Mouse (Mus musculus): ENCODE results near the gene Pole. TPM values are rescaled to one million over a fixed set of nuclear protein-coding genes. Genes with fewer than 3 reads are reported as not detected.

Gene Pole
- polyA plus RNA-seq, 1 experiment from 2014 or later: 54.1 TPM

DNA sequence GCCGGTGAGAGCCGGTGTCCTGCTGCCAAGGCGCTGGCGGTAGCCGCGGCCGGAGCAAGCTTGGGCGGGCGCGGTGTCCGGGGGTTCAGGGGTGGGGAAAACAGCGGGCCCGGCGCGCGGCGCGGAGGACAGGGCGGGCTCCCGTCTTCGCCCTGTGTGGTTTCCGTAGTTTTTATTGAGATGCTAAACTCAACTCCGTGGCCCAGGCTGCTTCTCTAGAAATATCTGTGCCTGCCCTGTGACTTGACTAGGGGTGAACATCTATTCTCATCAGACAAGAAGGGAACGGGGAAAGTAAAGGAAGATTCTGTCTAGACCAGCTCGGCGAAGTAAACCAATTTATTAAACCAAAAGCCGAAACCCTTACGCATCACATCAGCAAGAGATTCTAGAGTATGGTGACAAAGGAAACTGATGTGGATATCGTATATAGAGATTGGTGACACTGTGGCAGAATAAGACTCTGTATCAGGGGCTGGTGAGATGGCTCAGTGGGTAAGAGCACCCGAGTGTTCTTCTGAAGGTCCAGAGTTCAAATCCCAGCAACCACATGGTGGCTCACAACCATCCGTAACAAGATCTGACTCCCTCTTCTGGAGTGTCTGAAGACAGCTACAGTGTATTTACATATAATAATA lies 459 bp downstream of the Pole start:
- H3K9me3 ChIP-seq: no peaks in the 10 kb centered on the region
- H3K27ac ChIP-seq (replicated peaks): peak overlapping the region; percentile 92
- peaks cover 33% of the 10 kb centered on the region for H3K36me3 ChIP-seq (replicated peaks)
- H3K4me3 ChIP-seq: peak overlapping the region; percentile 80
- 4% methylated on average over 31 of the region's 31 CpGs for WGBS
- no peak for DNase-seq (ENCODE audit: low spot score)
- peaks cover 27% of the 10 kb centered on the region for H3K27me3 ChIP-seq (replicated peaks; ENCODE audit: low read depth, poor library complexity, severe bottlenecking)
- H3K4me1 ChIP-seq: peaks cover 22% of the 10 kb centered on the region

DNA sequence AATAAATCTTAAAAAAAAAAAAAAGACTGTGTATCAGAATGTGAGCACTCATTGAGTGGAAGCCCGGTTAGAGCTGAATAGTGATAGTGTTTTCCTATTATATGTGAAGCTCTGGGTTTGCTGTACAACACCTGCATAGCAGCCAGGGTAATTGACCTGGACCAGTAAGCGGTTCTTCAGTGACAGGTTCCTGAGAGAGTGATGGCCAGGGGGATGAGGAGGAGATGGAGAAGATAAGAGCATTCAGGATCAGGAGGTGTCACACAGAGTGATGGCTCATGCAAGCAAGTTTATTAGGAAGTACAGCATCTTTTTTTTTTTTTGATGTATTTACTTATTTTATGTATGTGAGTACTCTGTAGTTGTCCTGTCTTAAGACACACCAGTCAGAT lies 974 bp downstream of the Pole start:
- H3K9me3 ChIP-seq: no peaks in the 10 kb centered on the region
- 77% methylated on average over 2 of the region's 2 CpGs for WGBS
- peaks cover 22% of the 10 kb centered on the region for H3K4me1 ChIP-seq
- DNase-seq (ENCODE audit: low spot score): no peak
- H3K27me3 ChIP-seq (replicated peaks; ENCODE audit: low read depth, poor library complexity, severe bottlenecking): peaks cover 27% of the 10 kb centered on the region
- peaks cover 38% of the 10 kb centered on the region for H3K36me3 ChIP-seq (replicated peaks)
- H3K27ac ChIP-seq (replicated peaks): no peak overlapping the region
- H3K4me3 ChIP-seq: peak overlapping the region; percentile 80

DNA sequence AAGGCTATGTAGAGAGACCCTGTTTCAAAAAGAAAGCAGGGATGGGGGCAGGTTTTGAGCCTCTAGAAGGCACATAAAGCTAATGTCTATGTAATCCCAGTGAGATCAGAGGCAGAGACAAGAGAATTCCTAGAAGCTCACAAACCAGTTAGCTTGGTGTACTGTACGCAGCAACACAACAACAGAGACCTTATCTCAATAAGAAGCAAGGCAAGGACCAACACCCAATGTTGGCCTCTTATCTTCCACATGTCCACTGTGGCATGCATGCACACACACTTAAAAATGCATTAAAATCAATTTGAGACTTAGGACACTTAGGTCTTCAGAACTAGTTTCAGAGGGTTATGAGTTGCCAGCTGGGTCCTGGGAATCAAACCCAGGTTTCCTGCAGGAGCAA lies 5.5 kb downstream of the Pole start:
- Histone ChIP-seq H3K36me3 (replicated peaks) (peaks cover 81% of the 10 kb centered on the region), H3K27ac (replicated peaks) (no peak overlapping the region)

DNA sequence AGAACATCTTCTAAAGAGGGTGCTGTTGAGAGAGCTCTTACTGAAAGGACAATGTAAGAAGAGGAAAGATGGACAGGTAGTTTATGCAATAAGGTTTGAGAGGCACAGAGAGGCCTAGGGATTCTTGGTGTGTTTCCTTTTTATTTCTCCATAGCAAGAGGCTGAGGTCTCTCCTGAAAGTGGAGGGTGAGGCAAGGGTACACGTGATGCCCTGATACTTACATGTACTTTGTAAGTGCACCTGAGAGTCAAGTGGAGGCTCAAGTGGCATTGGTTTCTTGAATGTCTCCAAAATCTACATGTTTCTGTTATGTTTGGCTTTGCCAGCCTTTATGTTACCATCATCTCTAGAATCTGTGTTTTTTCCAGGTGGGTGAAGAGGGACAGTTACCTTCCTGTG lies 10.5 kb downstream of the Pole start:
- Histone ChIP-seq H3K36me3 (replicated peaks) (peaks cover 97% of the 10 kb centered on the region), H3K27ac (replicated peaks) (no peak overlapping the region), H3K4me1 (no peaks in the 10 kb centered on the region), H3K27me3 (replicated peaks; ENCODE audit: low read depth, poor library complexity, severe bottlenecking) (no peaks in the 10 kb centered on the region), H3K9me3 (no peaks in the 10 kb centered on the region), H3K4me3 (no peak overlapping the region)
- 89% methylated on average over 1 of the region's 1 CpGs for whole genome bisulfite sequencing
- DNase-seq (ENCODE audit: low spot score): no peak

More for the DNA sequence above, 5.5 kb downstream of the Pole start:
- DNase-seq (ENCODE audit: low spot score): no peak
- H3K27me3 ChIP-seq (replicated peaks; ENCODE audit: low read depth, poor library complexity, severe bottlenecking): no peaks in the 10 kb centered on the region
- H3K4me1 ChIP-seq: peaks cover 11% of the 10 kb centered on the region
- 92% methylated on average over 1 of the region's 1 CpGs for WGBS
- no peaks in the 10 kb centered on the region for H3K9me3 ChIP-seq
- H3K4me3 ChIP-seq: no peak overlapping the region

DNA sequence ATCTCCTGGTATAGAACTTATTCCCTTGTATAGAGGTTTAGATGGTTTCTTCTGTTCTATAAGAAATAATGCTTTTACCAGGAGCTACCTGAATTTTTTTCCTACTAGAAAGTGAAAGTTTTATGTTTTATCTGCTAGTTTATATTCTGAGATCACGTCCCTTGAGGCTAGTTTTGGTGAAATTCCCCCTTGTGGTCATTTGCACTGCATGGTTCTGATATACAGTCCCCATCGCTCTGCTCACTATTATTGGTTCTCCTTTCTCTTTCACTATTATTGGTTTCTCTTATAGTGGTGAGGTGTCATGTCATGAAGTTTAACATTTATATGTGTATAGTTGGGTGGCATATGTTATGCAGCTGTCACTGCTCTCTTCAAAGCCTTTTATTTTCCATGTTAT lies 14.5 kb downstream of the Pole start:
- WGBS: 92% methylated on average over 2 of the region's 2 CpGs
- H3K36me3 ChIP-seq (replicated peaks): peaks cover 99% of the 10 kb centered on the region
- no peak for DNase-seq (ENCODE audit: low spot score)
- H3K27ac ChIP-seq (replicated peaks): no peak overlapping the region
- no peaks in the 10 kb centered on the region for H3K9me3 ChIP-seq
- H3K4me3 ChIP-seq: no peak overlapping the region
- no peaks in the 10 kb centered on the region for H3K4me1 ChIP-seq
- no peaks in the 10 kb centered on the region for H3K27me3 ChIP-seq (replicated peaks; ENCODE audit: low read depth, poor library complexity, severe bottlenecking)

DNA sequence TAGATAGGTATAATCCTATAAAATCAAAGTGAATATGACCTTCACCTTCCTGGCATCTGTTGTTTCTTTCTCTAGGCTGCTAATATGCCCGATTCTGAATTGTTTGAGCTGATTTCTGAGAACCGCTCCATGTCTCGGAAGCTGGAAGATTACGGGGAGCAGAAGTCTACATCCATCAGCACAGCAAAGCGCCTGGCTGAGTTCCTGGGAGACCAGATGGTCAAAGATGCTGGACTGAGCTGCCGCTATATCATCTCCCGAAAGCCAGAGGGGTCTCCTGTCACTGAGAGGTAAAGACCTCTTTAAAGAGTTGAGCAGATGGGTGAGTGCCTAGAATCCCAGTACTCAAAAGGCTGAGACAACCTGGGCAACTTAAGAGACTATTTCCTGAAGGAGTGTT lies 22.8 kb downstream of the Pole start:
- WGBS: 96% methylated on average over 7 of the region's 7 CpGs

DNA sequence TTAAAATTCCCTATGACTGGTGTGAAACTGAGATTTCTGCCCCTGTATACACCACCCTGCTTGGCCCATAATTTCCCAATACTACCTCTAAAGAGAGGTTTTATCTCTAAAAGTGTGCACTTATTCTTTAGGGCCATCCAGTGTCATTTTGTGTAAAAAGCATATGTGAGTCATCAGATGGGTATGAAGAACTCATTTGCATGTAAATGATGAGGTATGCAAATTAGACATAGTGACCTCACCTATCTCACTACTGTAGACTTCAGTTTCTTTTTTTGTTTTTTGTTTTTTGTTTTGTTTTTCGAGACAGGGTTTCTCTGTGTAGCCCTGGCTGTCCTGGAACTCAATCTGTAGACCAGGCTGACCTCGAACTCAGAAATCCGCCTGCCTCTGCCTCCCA lies 27.0 kb downstream of the Pole start:
- Histone ChIP-seq H3K4me1 (no peaks in the 10 kb centered on the region), H3K4me3 (no peak overlapping the region), H3K27me3 (replicated peaks; ENCODE audit: low read depth, poor library complexity, severe bottlenecking) (no peaks in the 10 kb centered on the region), H3K27ac (replicated peaks) (no peak overlapping the region), H3K36me3 (replicated peaks) (peaks cover 98% of the 10 kb centered on the region), H3K9me3 (no peaks in the 10 kb centered on the region)
- DNase-seq (ENCODE audit: low spot score): no peak
- 91% methylated on average over 3 of the region's 3 CpGs for WGBS

More for the DNA sequence above, 22.8 kb downstream of the Pole start:
- Histone ChIP-seq H3K27me3 (replicated peaks; ENCODE audit: low read depth, poor library complexity, severe bottlenecking) (no peaks in the 10 kb centered on the region), H3K27ac (replicated peaks) (no peak overlapping the region), H3K9me3 (no peaks in the 10 kb centered on the region), H3K36me3 (replicated peaks) (peaks cover 99% of the 10 kb centered on the region), H3K4me1 (no peaks in the 10 kb centered on the region), H3K4me3 (no peak overlapping the region)
- no peak for DNase-seq (ENCODE audit: low spot score)

DNA sequence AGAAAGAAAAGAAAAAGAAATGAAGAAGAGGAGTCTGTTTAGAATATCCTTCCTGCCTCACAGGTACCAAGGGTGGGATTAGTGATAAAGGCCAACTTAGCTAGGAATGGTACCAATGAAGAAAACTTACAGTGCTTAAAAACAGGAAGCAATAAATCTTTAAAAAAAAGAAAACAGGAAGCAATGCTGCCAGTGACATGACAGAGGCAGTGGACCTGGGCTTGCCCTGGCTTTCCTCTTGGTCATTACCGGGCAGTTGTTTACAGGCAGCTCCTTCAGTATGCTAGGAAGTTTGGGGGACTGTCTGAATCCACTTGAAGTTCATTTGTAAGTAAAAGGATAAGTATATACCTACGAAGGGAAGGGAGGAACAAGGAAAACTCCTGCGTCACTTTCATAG lies 44.4 kb downstream of the Pole start:
- DNase-seq (ENCODE audit: low spot score): no peak
- Histone ChIP-seq H3K27ac (replicated peaks) (no peak overlapping the region), H3K4me1 (no peaks in the 10 kb centered on the region), H3K36me3 (replicated peaks) (peaks cover 98% of the 10 kb centered on the region), H3K9me3 (no peaks in the 10 kb centered on the region), H3K27me3 (replicated peaks; ENCODE audit: low read depth, poor library complexity, severe bottlenecking) (no peaks in the 10 kb centered on the region), H3K4me3 (no peak overlapping the region)
- WGBS: 89% methylated on average over 3 of the region's 3 CpGs

DNA sequence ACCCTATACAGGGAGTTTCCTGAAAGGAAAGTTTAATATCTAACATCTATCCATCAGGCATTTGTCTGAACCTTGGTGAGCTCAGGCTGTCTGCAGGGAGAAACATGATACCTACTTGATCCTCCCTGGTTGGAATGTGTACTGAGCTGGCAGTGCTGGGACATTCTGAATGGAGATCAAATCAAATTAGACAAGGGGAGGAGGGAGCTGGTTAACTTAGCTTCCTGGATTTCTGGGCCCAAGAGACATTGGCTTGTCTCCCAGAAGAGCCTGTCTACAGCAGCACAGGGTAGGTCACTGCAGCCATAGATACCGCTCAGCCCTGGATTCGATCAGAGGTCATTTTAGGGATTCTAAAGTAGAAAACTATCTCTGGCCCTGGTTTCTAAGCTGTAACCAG lies 52.7 kb downstream of the Pole start:
- DNase-seq (ENCODE audit: low spot score): no peak
- peaks cover 69% of the 10 kb centered on the region for H3K36me3 ChIP-seq (replicated peaks)
- H3K4me3 ChIP-seq: no peak overlapping the region
- H3K4me1 ChIP-seq: peaks cover 33% of the 10 kb centered on the region
- WGBS: 91% methylated on average over 2 of the region's 2 CpGs
- no peak overlapping the region for H3K27ac ChIP-seq (replicated peaks)
- H3K9me3 ChIP-seq: no peaks in the 10 kb centered on the region
- H3K27me3 ChIP-seq (replicated peaks; ENCODE audit: low read depth, poor library complexity, severe bottlenecking): peaks cover 39% of the 10 kb centered on the region

DNA sequence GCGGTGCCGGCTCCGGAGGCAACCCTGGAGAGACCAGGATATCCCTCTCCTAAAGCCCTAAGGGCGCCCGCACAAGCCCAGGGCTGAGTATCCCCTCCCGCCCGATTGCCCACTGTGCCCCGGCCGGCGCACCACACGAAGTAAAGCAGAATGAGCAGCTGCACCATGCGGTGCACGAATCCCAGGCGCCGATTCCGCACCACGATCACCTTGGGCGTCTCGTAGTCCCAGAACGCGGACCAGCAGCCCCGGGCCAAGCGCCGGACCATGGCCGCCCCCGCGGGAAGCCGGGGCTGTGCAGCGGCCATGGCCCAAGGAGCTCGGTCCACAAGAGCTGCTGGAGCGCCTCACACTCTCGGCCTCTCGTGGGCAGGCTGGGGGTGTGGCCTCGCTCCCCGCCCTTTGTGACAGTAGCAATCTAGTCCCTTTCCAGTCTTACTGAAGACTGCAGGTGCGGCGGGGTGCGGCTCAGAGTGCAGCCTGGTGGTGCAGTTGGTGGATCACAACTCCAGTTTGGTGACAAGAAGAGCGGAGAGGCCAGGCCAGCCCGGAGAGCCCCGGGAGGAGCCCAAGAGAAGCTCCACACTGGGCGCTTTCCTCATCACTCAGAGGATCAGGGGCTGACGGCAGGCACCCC lies 56.7 kb downstream of the Pole start, which contains the start of gene P2rx2:
Gene P2rx2 (minus strand): TSS at position 565 of the 637 bp plus-strand sequence.
- Histone ChIP-seq H3K27me3 (replicated peaks; ENCODE audit: low read depth, poor library complexity, severe bottlenecking) (peaks cover 56% of the 10 kb centered on the region), H3K9me3 (no peaks in the 10 kb centered on the region), H3K36me3 (replicated peaks) (peaks cover 29% of the 10 kb centered on the region), H3K4me3 (peak within 1 kb of the TSS; percentile 63), H3K27ac (replicated peaks) (peak within 1 kb of the TSS; percentile 26; the same call in 1 of the 2 replicates), H3K4me1 (peaks cover 36% of the 10 kb centered on the region)
- 2% methylated on average over 43 of the region's 43 CpGs for WGBS
- peak; percentile 67 for DNase-seq (ENCODE audit: low spot score)

DNA sequence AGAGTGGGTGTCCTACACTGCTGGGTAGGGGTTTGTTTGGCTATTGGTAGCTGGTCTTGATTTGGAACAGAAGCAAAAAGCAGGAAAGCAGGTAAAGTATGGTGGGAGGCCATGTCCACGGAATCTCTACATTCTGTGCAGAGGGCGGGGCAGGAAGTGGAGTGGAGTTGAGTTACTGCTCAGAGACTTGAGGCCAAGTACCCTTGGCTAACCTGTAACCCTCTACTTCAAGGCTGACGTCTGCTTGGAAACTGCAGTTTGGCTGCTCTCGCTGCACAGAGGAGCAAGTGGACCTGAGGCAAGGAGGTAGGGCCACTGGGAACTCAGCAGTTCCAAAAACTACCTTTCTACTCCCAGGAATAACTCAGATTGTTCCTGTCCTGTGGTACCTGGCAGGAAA lies 58.4 kb downstream of the Pole start, which contains the start of gene Lrcol1:
Gene Lrcol1 (plus strand): TSS at position 207 of the 400 bp plus-strand sequence.
- 80% methylated on average over 4 of the region's 4 CpGs for WGBS
- no peaks in the 10 kb centered on the region for H3K9me3 ChIP-seq
- DNase-seq (ENCODE audit: low spot score): no peak
- peaks cover 12% of the 10 kb centered on the region for H3K36me3 ChIP-seq (replicated peaks)
- 0 out of 2 replicates have a peak within 1 kb of the TSS, but pooled peaks have one; percentile 63 for H3K4me3 ChIP-seq
- peaks cover 24% of the 10 kb centered on the region for H3K4me1 ChIP-seq
- H3K27ac ChIP-seq (replicated peaks): no peak within 1 kb of the TSS
- peaks cover 56% of the 10 kb centered on the region for H3K27me3 ChIP-seq (replicated peaks; ENCODE audit: low read depth, poor library complexity, severe bottlenecking)

DNA sequence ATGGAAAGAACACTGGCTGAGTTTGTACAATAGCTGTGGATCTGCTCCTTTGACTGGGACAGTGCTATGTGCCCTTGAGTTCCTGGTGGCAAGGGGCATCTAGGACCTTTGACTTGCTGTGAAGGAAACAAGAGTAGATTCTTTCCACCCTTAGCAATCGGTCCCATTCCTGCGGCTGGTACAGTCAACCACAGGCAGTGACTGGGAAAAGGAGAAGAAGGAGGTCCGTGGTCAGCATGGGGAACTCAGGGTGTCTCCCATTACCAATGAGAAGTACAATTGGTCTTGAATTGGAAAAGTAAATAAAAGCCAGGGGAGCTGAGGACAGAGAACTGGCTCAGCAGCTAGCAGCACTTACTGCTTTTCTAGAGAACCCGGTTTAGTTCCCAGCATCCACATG lies 59.4 kb downstream of the Pole start:
- H3K4me1 ChIP-seq: peaks cover 27% of the 10 kb centered on the region
- H3K9me3 ChIP-seq: no peaks in the 10 kb centered on the region
- no peak for DNase-seq (ENCODE audit: low spot score)
- no peak overlapping the region for H3K4me3 ChIP-seq
- H3K27me3 ChIP-seq (replicated peaks; ENCODE audit: low read depth, poor library complexity, severe bottlenecking): peaks cover 50% of the 10 kb centered on the region
- peaks cover 1% of the 10 kb centered on the region for H3K36me3 ChIP-seq (replicated peaks)
- WGBS: 84% methylated on average over 4 of the region's 4 CpGs
- H3K27ac ChIP-seq (replicated peaks): no peak overlapping the region

DNA sequence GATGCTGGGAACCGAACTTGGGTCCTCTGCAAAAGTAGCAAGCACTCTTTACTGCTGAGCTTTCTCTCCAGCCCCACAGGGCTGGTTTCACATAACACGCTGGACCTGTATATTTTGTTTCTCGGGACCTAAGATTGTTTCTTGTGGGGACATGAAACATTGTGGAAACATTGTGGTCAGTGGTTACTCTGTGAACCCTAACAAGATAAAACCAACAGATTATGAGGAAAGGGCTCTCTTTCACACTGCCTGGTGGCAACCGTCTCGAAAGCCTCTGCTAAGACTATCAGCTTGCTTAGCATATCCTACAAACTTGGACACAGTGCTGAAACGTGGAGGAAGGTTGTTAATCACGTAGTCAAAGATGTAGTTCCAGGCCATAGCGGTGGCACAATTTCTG lies 60.9 kb downstream of the Pole start:
- H3K36me3 ChIP-seq (replicated peaks): no peaks in the 10 kb centered on the region
- H3K4me1 ChIP-seq: peaks cover 26% of the 10 kb centered on the region
- H3K27me3 ChIP-seq (replicated peaks; ENCODE audit: low read depth, poor library complexity, severe bottlenecking): peaks cover 35% of the 10 kb centered on the region
- DNase-seq (ENCODE audit: low spot score): no peak
- H3K9me3 ChIP-seq: no peaks in the 10 kb centered on the region
- H3K4me3 ChIP-seq: no peak overlapping the region
- 85% methylated on average over 8 of the region's 8 CpGs for WGBS
- H3K27ac ChIP-seq (replicated peaks): no peak overlapping the region

All from embryonic facial prominence, embryonic 10.5 days (tissue).